Mouse (Mus musculus) forebrain, embryonic 13.5 days (tissue): Measurements from ENCODE around the gene Tmprss2. TPM values are rescaled to one million over a fixed set of nuclear protein-coding genes. Genes with fewer than 3 reads are reported as not detected.

Experiments used
- ATAC-seq: fragments of 200-750 bp; cut with Nextera tagmentation; 2 replicates; pipeline ENCODE4 v1.8.0; 2017
- H3K27ac ChIP-seq: fragments of 300-500 bp; sonication (generic); 2 replicates; pipeline ENCODE4 v1.5.1; 2015; ENCODE audit warnings: inconsistent platforms, mild to moderate bottlenecking, moderate library complexity
- H3K27me3 ChIP-seq: fragments of 300-500 bp; sonication (generic); 2 replicates; pipeline ENCODE4 v1.6.1; 2015; ENCODE audit warnings: mild to moderate bottlenecking, inconsistent platforms
- H3K36me3 ChIP-seq: fragments of 300-500 bp; sonication (generic); 2 replicates; pipeline ENCODE4 v1.6.1; 2015; ENCODE audit warnings: mild to moderate bottlenecking, inconsistent platforms; ENCODE audit not compliant: poor library complexity, severe bottlenecking
- H3K4me1 ChIP-seq: fragments of 300-500 bp; sonication (generic); 2 replicates; pipeline ENCODE4 v1.6.1; 2015; ENCODE audit warnings: inconsistent platforms
- H3K4me2 ChIP-seq: fragments of 300-500 bp; sonication (generic); 2 replicates; pipeline ENCODE4 v1.6.1; 2015; ENCODE audit warnings: inconsistent platforms, mild to moderate bottlenecking, moderate library complexity
- H3K4me3 ChIP-seq: fragments of 300-500 bp; sonication (generic); 2 replicates; pipeline ENCODE4 v1.5.1; 2015; ENCODE audit warnings: mild to moderate bottlenecking, inconsistent platforms
- H3K9ac ChIP-seq: fragments of 300-500 bp; sonication (generic); 2 replicates; pipeline ENCODE4 v1.6.1; 2015; ENCODE audit warnings: mild to moderate bottlenecking, inconsistent platforms
- H3K9me3 ChIP-seq: fragments of 300-500 bp; sonication (generic); replicated peaks from 2 replicates; pipeline ENCODE4 v1.6.1; 2016; ENCODE audit warnings: inconsistent platforms
- WGBS: fragments of 180-500 bp; shearing (Covaris S2); methylation state at CpG from one replicate; pipeline ENCODE4 v1.1.7; 2015; 5-methylcytosine and 5-hydroxymethylcytosine counted together
- polyA plus RNA-seq: library from polyadenylated mRNA; unstranded; fragments of >200 nt; fragmentation: Nextera tagmentation; extraction: Ambion mirVana; gene quantifications from 2 replicates; pipeline ENCODE4 v1.2.1, GENCODE M21; 2015

Tmprss2 gene
- not detected in 2 replicates for polyA plus RNA-seq

DNA sequence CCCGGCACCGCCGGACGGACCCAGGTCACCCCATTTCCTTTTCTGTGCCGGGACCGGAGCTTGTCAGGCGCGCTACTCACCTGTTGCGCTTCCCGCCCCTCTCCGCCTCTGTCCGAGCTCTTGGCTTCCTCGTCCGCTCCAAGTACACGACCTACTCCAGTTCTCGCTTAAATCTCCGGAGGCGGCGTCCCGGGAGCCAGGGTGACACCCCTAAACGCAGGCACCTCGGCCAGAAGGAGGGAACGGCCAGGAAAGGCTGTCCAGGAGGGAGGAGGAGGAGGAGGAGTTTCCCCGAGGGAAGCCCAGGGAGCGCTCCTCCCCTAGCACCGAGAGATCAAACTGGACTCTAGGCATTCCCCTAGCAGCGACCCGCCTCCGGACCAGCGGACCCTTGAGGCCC, at the start of gene Tmprss2:
Tmprss2 (minus strand) TSS at position 257 of the 400 bp plus-strand sequence.
- Histone ChIP-seq H3K4me2 (peak within 1 kb of the TSS; percentile 61), H3K27me3 (peaks cover 51% of the 10 kb centered on the region), H3K36me3 (no peaks in the 10 kb centered on the region), H3K4me1 (peaks cover 13% of the 10 kb centered on the region), H3K4me3 (peak within 1 kb of the TSS; percentile 37), H3K9me3 (no peaks in the 10 kb centered on the region), H3K27ac (no peak within 1 kb of the TSS), H3K9ac (peak within 1 kb of the TSS; percentile 32; the same call in 1 of the 2 replicates)
- no peak for ATAC-seq
- under 1% methylated on average over 30 of the region's 30 CpGs for WGBS

DNA sequence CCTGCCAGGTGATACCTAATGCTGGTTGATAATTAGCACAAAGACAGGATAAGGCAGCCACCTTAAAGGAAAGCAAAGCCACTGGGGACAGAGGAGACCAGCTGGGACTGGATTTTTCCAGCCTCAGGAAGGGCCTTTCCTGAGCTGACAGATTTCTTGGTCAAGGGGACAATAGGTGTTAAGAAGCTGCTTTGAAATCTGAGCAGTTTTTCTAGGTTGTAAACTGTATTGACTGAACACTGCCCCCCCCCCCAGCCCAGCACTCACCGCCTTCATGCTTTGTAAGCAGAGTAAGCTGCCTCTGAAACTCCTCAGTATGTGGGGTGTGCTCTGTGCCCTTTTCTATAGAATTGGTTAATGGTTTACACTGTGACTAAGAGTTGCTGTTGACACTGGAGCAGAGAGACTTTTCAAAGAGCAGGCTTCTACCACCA, 48.2 kb upstream of the Tmprss2 start:
- no peak overlapping the region for H3K9ac ChIP-seq
- no peak for ATAC-seq

DNA sequence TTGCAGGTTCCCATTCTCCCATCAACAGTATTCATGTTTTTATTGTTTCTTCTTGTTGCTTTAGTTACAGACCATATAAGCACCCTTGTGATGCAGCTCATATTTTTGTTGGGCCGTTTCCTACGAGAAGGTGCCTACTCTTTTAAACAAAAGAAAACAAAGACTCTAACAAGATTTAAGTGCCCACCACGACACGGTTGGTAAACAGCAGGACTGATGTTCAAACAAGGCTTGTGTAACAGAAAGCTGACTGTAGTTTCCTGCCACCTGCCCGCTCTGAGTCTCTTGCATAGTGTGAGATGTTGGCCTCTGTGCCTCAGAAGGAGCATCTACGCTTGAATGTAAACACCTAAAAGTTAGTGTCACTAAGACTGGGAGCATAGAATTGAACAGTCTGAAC, 47.5 kb upstream of the Tmprss2 start:
- no peaks in the 10 kb centered on the region for H3K36me3 ChIP-seq
- 56% methylated on average over 6 of the region's 6 CpGs for WGBS
- peaks cover 10% of the 10 kb centered on the region for H3K4me1 ChIP-seq
- H3K27me3 ChIP-seq: no peaks in the 10 kb centered on the region
- ATAC-seq: no peak
- no peak overlapping the region for H3K27ac ChIP-seq
- no peak overlapping the region for H3K4me3 ChIP-seq
- no peaks in the 10 kb centered on the region for H3K9me3 ChIP-seq
- H3K9ac ChIP-seq: no peak overlapping the region
- H3K4me2 ChIP-seq: no peak overlapping the region

More for the DNA sequence above, 48.2 kb upstream of the Tmprss2 start:
- Histone ChIP-seq H3K27ac (no peak overlapping the region), H3K36me3 (no peaks in the 10 kb centered on the region), H3K4me3 (no peak overlapping the region), H3K9me3 (no peaks in the 10 kb centered on the region), H3K4me2 (no peak overlapping the region), H3K4me1 (peaks cover 10% of the 10 kb centered on the region), H3K27me3 (no peaks in the 10 kb centered on the region)
- 7% methylated on average over 1 of the region's 1 CpGs for WGBS

DNA sequence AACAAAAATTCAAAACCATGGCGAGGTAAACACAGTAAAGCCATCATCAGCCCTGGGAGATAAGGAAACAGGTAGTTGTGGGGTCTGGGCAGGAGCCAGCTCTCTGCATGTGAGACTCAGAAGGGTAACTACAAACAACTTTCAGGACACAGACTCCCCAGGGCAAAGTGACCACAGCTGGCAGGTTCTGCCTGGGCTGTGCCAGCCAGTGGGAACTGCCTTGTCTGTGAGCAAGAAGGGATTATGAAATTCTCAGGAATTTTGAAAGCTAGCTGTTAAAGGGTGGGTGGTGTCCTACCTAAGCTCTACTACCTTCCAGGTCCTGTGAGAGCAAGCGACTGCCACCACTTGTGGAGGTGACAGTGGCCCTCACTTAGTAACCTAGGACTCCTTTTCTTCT, 44.8 kb upstream of the Tmprss2 start:
- Histone ChIP-seq H3K9me3 (no peaks in the 10 kb centered on the region), H3K4me2 (no peak overlapping the region), H3K27me3 (no peaks in the 10 kb centered on the region), H3K9ac (no peak overlapping the region), H3K27ac (no peak overlapping the region), H3K4me3 (no peak overlapping the region), H3K4me1 (peaks cover 10% of the 10 kb centered on the region), H3K36me3 (no peaks in the 10 kb centered on the region)
- ATAC-seq: no peak
- WGBS: 84% methylated on average over 2 of the region's 2 CpGs

DNA sequence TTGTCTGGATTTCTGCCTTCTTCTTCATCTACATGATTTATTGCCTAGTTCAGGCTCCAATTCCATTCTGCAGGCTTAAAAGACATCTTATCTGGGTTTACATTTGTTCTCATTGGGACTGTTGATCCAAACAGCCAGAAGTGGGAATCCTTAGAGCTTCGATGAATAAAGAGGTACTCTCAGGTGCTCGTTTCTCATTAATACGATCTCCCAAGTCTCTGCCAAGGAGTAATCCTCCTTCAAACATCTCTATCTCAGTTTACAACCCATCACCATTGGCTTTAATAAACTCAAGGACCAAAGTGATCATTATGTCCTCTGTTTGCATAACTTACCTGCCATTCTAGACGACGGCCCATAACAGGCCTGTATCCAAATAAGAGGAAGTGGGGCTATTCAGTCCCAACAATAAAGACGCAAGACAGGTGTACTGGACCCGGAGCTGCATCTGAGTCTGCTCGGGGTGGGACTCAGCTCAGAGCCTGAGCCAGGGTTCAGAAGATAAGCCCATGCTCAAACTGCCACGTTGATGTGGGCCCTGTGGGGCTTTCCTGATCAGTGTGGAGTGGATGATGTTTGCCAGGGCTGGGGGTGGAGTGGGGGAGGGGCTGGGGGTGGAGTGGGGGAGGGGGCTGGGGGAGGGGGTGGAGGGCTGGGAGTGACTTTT, 38.7 kb upstream of the Tmprss2 start:
- ATAC-seq: no peak
- Histone ChIP-seq H3K4me3 (no peak overlapping the region), H3K36me3 (no peaks in the 10 kb centered on the region), H3K27ac (no peak overlapping the region), H3K4me1 (no peaks in the 10 kb centered on the region), H3K9me3 (no peaks in the 10 kb centered on the region), H3K9ac (no peak overlapping the region), H3K27me3 (no peaks in the 10 kb centered on the region), H3K4me2 (no peak overlapping the region)
- WGBS: 85% methylated on average over 9 of the region's 9 CpGs

DNA sequence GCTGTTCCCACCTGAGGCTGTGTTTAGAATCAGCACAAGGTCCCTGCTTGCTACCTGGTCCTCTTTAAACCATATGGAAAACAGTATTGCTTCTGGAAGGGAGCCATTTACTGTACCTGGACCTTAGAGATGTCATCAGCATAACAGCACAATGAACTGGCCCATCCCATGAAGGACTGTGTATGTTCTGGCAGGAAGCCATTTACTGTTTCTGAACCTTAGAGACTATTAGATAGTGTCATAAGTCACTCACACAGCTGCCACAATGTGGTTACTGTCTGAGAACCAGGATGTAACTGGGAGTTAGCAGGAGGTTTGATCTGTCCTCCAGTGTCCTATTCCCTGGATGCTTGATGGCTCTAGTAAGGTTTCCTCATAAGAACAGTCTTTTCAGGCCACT, 33.7 kb upstream of the Tmprss2 start:
- no peak overlapping the region for H3K4me2 ChIP-seq
- H3K27me3 ChIP-seq: no peaks in the 10 kb centered on the region
- no peaks in the 10 kb centered on the region for H3K4me1 ChIP-seq
- no peak overlapping the region for H3K27ac ChIP-seq
- no peak overlapping the region for H3K4me3 ChIP-seq
- no peak overlapping the region for H3K9ac ChIP-seq
- H3K9me3 ChIP-seq: no peaks in the 10 kb centered on the region
- no peak for ATAC-seq
- no peaks in the 10 kb centered on the region for H3K36me3 ChIP-seq

DNA sequence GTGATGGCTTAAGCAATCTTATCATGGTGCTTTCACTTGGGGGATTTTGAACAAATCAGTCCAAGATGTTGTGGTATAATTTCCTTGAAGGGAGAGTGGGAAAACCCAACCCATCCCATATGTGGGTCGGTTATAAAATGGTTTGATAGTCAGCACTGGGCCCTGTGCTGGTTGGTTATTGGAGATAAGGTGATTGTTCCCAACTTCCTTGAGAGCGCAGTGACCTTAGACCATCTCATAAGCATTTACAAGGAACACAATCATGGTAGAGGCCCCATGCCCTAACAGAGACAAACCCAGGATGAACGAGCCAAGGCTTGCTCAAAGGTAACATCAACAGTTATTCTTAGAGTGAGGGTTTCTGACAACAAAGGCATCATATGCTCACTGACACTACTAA, 28.6 kb upstream of the Tmprss2 start:
- H3K36me3 ChIP-seq: no peaks in the 10 kb centered on the region
- 94% methylated on average over 3 of the region's 3 CpGs for WGBS
- H3K4me1 ChIP-seq: no peaks in the 10 kb centered on the region
- H3K27me3 ChIP-seq: no peaks in the 10 kb centered on the region
- H3K9me3 ChIP-seq: no peaks in the 10 kb centered on the region
- H3K4me2 ChIP-seq: no peak overlapping the region
- no peak for ATAC-seq
- no peak overlapping the region for H3K9ac ChIP-seq
- no peak overlapping the region for H3K27ac ChIP-seq
- H3K4me3 ChIP-seq: no peak overlapping the region

DNA sequence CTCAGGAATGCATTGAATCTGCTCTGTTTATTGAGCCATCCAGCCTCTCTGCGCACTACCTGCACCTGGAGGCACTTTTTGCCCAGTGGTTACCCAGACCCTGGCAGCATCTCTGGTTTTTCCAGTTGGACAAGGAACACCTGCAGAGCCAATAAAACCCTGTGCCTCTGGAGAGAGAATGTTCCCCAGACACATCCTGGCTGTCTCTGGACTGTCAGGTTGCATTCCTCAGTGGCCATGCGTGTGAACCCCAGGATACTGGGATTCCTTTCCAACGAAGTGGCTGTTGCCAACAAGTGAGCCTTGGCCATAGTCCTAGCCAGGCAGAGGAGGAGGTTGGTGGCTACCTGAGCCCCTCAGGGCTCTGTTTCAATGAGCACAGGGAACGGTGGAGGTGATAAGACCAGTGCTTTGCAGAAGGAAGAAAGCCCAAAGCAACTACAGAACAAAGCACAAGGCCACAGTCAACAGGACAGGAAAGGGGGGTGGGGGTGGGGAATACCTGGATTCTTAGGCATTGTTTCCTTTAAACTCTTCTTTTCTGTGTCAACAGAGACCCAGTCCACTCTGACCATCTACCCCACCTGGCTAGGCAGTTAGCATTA, 22.0 kb upstream of the Tmprss2 start:
- no peaks in the 10 kb centered on the region for H3K27me3 ChIP-seq
- 77% methylated on average over 4 of the region's 4 CpGs for WGBS
- H3K9me3 ChIP-seq: no peaks in the 10 kb centered on the region
- no peak overlapping the region for H3K4me2 ChIP-seq
- H3K27ac ChIP-seq: no peak overlapping the region
- H3K36me3 ChIP-seq: no peaks in the 10 kb centered on the region
- no peak overlapping the region for H3K4me3 ChIP-seq
- no peaks in the 10 kb centered on the region for H3K4me1 ChIP-seq
- no peak overlapping the region for H3K9ac ChIP-seq
- ATAC-seq: no peak

DNA sequence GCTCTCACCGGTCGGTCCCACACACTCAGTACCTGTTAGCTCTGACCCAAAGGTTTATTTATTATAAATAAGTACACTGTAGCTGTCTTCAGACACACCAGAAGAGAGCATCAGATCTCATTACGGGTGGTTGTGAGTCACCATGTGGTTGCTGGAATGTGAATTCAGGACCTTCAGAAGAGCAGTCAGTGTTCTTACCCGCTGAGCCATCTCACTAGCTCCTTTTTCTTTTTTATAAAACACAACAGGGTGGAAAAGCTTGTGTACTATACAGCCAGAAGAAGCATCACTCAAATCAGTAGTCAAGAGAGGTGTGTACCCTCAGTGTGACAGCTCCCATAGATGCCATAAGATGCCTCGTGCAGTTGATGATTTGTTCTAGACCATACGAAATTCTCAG, 12.2 kb upstream of the Tmprss2 start:
- ATAC-seq: no peak
- Histone ChIP-seq H3K4me3 (no peak overlapping the region), H3K36me3 (no peaks in the 10 kb centered on the region), H3K9me3 (no peaks in the 10 kb centered on the region), H3K27ac (no peak overlapping the region), H3K9ac (no peak overlapping the region), H3K27me3 (no peaks in the 10 kb centered on the region), H3K4me2 (no peak overlapping the region), H3K4me1 (no peaks in the 10 kb centered on the region)
- 71% methylated on average over 6 of the region's 6 CpGs for WGBS

DNA sequence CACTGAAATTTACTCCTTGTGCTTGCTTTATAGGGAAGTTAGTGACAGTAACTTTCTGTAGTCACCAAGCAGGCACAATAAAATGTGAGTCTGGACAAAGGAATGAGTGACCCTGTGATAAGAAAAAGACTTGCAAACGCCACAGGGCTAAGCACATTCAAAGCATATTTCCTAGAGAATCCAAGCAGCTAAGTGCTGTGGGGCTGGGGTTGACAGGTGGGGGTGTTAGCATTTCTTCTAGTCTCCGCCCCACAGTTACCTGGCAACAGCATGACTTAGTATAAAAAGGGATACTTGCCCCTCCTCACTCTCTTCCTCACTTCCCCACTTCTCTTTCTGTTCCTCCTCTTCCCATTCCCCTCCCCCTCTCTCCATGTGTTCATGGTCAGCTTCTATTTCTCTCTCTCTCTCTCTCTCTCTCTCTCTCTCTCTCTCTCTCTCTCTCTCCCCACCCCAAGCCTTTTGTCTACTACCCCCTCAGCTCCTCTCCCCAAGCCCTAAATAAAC, 11.4 kb upstream of the Tmprss2 start:
- no peaks in the 10 kb centered on the region for H3K27me3 ChIP-seq
- WGBS: 54% methylated on average over 2 of the region's 2 CpGs
- no peak overlapping the region for H3K4me3 ChIP-seq
- H3K9me3 ChIP-seq: no peaks in the 10 kb centered on the region
- no peak overlapping the region for H3K9ac ChIP-seq
- no peak for ATAC-seq
- H3K27ac ChIP-seq: no peak overlapping the region
- H3K4me2 ChIP-seq: no peak overlapping the region
- H3K36me3 ChIP-seq: no peaks in the 10 kb centered on the region
- no peaks in the 10 kb centered on the region for H3K4me1 ChIP-seq

DNA sequence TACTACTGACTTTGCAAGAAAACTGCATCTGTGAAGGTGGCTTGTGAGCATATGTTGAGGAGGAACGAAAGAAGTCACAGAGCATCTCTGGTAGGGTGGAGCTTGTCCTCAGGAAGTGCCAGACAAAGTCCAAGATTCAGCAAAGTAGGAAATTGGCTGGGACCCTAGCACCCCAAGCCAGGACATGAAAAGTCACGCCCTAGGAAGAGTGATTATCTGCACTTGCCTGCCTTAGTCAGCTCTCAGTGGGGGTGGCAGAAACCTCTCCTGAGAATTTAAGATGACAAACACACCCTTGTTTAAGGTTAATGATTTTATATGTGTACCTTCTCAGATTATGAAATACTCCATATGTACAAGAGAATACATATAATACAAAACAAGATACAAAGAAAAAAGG, 7.3 kb upstream of the Tmprss2 start:
- Histone ChIP-seq H3K36me3 (no peaks in the 10 kb centered on the region), H3K4me2 (no peak overlapping the region), H3K4me1 (no peaks in the 10 kb centered on the region), H3K27ac (no peak overlapping the region), H3K9ac (no peak overlapping the region), H3K9me3 (no peaks in the 10 kb centered on the region), H3K27me3 (no peaks in the 10 kb centered on the region), H3K4me3 (no peak overlapping the region)
- WGBS: 82% methylated on average over 2 of the region's 2 CpGs
- no peak for ATAC-seq

DNA sequence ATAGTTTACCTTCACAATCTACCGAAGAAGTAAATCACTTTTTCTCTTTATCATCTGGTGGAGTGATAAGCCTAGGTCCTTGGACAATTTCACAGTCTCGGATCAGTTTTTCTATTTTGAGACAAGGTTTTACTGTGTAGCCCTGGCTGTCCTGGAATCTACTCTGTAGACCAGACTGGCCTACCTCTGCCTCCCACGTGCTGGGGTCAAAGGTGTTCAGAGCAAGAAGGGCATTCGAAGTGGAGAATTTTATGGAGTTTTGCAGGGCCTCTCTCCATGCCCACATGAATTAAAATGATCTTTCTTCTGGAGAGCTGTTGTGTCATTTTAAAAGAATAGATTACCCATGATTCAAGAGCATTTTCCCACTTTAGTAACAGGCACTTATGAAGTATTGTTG, 1.0 kb upstream of the Tmprss2 start:
- H3K36me3 ChIP-seq: no peaks in the 10 kb centered on the region
- H3K27me3 ChIP-seq: peaks cover 51% of the 10 kb centered on the region
- no peak for ATAC-seq
- no peak overlapping the region for H3K4me3 ChIP-seq
- H3K9ac ChIP-seq: no peak overlapping the region
- WGBS: 69% methylated on average over 4 of the region's 4 CpGs
- H3K4me2 ChIP-seq: no peak overlapping the region
- peaks cover 13% of the 10 kb centered on the region for H3K4me1 ChIP-seq
- H3K9me3 ChIP-seq: no peaks in the 10 kb centered on the region
- no peak overlapping the region for H3K27ac ChIP-seq
